Mouse (Mus musculus) forebrain, embryonic 11.5 days (tissue): ENCODE results near the gene Epo. TPM values are rescaled to one million over a fixed set of nuclear protein-coding genes. Genes with fewer than 3 reads are reported as not detected.

Source experiments
- ATAC-seq: fragments of 200-750 bp; cut with Nextera tagmentation; replicated peaks from 2 replicates; pipeline ENCODE4 v1.8.0; 2017; ENCODE audit warnings: moderate TSS enrichment; ENCODE audit not compliant: low FRiP score
- DNase-seq: peaks from one replicate; pipeline ENCODE4 v3.0.0-alpha.2; 2017; ENCODE audit warnings: low spot score
- H3K27ac ChIP-seq: fragments of 300-500 bp; sonication (generic); 2 replicates; pipeline ENCODE4 v1.5.1; 2014; ENCODE audit warnings: low read depth, low read length
- H3K27me3 ChIP-seq: fragments of 300-500 bp; sonication (generic); 2 replicates; pipeline ENCODE4 v1.6.1; 2014; ENCODE audit warnings: mild to moderate bottlenecking, low read length, mixed read lengths; ENCODE audit not compliant: control insufficient read depth, insufficient read depth
- H3K36me3 ChIP-seq: fragments of 300-500 bp; sonication (generic); 2 replicates; pipeline ENCODE4 v1.6.1; 2014; ENCODE audit warnings: mild to moderate bottlenecking, low read length, moderate library complexity, mixed read lengths; ENCODE audit not compliant: control insufficient read depth, insufficient read depth
- H3K4me1 ChIP-seq: fragments of 300-500 bp; sonication (generic); replicated peaks from 2 replicates; pipeline ENCODE4 v1.6.1; 2014; ENCODE audit warnings: low read length, mixed read lengths; ENCODE audit not compliant: control insufficient read depth, insufficient read depth
- H3K4me2 ChIP-seq: fragments of 300-500 bp; sonication (generic); 2 replicates; pipeline ENCODE4 v1.6.1; 2014; ENCODE audit warnings: low read depth, mild to moderate bottlenecking, low read length, moderate library complexity, mixed read lengths; ENCODE audit not compliant: severe bottlenecking
- H3K4me3 ChIP-seq: fragments of 300-500 bp; sonication (generic); 2 replicates; pipeline ENCODE4 v1.5.1; 2014; ENCODE audit warnings: low read depth, low read length
- H3K9ac ChIP-seq: fragments of 300-500 bp; sonication (generic); 2 replicates; pipeline ENCODE4 v1.6.1; 2014; ENCODE audit warnings: low read length
- H3K9me3 ChIP-seq: fragments of 300-500 bp; sonication (generic); 2 replicates; pipeline ENCODE4 v1.6.1; 2016; ENCODE audit warnings: low read length, mixed read lengths; ENCODE audit not compliant: control insufficient read depth
- WGBS: fragments of 180-500 bp; shearing (Covaris S2); extraction: QIAGEN DNeasy Blood & Tissue Kit; methylation state at CpG from one replicate; pipeline ENCODE4 v1.1.7; 2014; 5-methylcytosine and 5-hydroxymethylcytosine counted together
- polyA plus RNA-seq: library from polyadenylated mRNA; unstranded; fragments of >200 nt; fragmentation: Nextera tagmentation; extraction: Ambion mirVana; gene quantifications from 2 replicates; pipeline ENCODE4 v1.2.1, GENCODE M21; 2014

The Epo gene
- 0.40 and 0.84 TPM in 2 replicates for polyA plus RNA-seq

DNA sequence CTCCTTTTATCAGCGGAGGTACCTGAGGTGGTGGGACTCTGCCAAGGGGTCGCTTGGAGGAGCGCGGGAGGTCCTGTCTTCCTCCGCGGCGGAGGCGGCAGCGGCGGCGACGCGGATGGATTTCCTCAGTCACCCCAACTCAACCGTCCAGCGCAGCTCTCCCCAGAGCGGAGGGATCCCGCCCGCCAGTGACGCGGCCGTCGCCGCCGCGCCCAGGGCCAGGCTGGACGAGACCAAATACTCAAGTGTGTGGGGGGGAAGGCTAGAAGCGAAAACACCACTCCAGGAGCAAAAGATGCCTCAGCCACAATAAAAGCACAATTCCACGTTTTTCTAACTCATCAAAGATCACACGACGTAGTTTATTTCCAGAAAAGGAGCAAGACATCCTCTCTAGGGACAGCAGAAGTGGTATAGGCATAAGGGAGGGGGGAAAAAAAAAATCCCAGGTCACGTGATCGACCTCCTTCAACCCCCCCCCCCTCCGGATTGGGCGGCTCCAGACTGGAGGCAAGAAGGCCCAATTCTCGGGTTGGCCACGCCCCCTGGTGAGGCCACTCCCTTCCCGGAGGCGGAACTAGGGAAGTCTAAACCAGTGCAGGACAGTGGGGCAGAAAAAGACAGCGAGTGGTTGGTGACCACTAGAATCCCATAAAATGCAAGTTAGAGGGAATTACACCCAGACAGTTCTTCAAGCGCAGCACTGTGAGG lies at the start of gene Epo, which contains the start of gene Gnb2:
TSS of gene Epo (minus strand) at position 126 of the 711 bp plus-strand sequence.
TSS of gene Gnb2 (minus strand) at position 394 of the 711 bp plus-strand sequence.
- Histone ChIP-seq H3K4me3 (peak within 1 kb of the TSS; percentile 82), H3K36me3 (peaks cover 8% of the 10 kb centered on the region; the same call in 1 of the 2 replicates), H3K9ac (peak within 1 kb of the TSS; percentile 97), H3K27ac (peak within 1 kb of the TSS; percentile 95), H3K4me2 (peak within 1 kb of the TSS; percentile 98), H3K9me3 (no peaks in the 10 kb centered on the region), H3K4me1 (0 out of 2 replicates have a peak, but pooled peaks cover 7% of the 10 kb centered on the region), H3K27me3 (no peaks in the 10 kb centered on the region)
- ATAC-seq, result peak; percentile 70
- DNase-seq, result peak; percentile 99
- under 1% methylated on average over 40 of the region's 40 CpGs for WGBS

DNA sequence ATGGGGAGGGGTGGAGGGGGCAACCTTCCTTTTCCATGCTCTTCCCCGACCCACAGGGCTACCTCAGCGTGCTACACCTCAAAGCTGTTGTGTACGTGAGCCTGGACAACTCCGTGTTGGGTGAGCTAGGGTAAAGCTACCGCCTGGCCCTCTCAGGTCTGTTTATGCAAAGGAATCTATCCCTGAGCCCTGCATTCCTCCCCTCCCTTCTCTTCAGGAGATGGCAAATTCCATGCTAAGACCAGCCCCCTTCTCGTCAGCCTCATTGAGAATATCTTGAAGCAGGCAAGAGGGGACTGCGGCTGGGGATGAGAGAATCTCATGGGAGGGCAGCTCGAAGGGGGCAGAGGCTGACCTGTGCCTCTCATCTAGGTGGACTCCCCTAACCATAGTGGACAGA lies 49.7 kb upstream of the Epo start:
- ATAC-seq (no peak), DNase-seq (no peak)
- Histone ChIP-seq H3K27ac (no peak overlapping the region), H3K9ac (no peak overlapping the region), H3K36me3 (no peaks in the 10 kb centered on the region), H3K27me3 (peaks cover 3% of the 10 kb centered on the region; the same call in 1 of the 2 replicates), H3K4me2 (no peak overlapping the region), H3K4me1 (no peaks in the 10 kb centered on the region), H3K9me3 (no peaks in the 10 kb centered on the region), H3K4me3 (no peak overlapping the region)
- 42% methylated on average over 8 of the region's 8 CpGs for WGBS

DNA sequence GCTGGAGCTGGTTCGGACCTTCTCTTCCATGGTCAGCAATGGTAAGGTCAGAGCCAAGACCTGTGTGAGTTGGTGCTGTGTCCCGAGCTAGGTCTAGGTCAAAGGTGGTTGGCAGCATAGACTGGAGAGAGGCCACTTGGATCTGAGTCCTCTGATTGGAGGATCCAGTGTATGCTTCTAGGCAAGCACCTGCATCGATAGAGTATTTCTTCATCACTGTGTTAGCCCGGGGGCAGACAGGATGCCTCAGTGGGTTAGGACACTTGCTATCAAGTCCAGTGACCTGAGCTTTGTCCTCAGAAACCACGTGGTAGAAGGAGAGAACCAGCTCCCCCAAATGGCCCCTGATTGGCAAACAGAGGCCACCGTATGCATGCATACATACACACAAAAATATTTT lies 47.2 kb upstream of the Epo start:
- peaks cover 3% of the 10 kb centered on the region; the same call in 1 of the 2 replicates for H3K27me3 ChIP-seq
- no peak overlapping the region for H3K4me3 ChIP-seq
- H3K9me3 ChIP-seq, result no peaks in the 10 kb centered on the region
- 83% methylated on average over 6 of the region's 6 CpGs for WGBS
- no peak overlapping the region for H3K4me2 ChIP-seq
- no peaks in the 10 kb centered on the region for H3K4me1 ChIP-seq
- no peak overlapping the region for H3K9ac ChIP-seq
- no peak for ATAC-seq
- H3K27ac ChIP-seq, result no peak overlapping the region
- H3K36me3 ChIP-seq, result no peaks in the 10 kb centered on the region
- no peak for DNase-seq

DNA sequence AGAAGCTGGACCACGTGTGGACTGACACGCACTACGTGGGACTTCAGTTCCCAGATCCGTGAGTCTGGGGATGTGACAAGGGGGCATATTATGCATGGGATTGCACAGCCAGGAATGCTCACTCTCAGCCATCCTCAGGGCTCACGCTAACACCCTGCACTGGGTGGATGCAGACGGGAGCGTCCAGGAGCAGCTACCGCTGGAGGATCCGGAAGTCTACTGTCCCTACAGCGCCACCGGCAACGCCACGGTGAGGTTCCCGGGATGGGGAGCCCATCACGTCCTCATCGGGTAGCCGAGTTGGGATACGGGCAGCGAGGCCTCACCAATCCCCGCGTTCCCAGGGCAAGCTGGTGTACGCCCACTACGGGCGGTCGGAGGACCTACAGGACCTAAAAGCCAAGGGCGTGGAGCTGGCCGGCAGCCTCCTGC lies 41.4 kb upstream of the Epo start:
- Histone ChIP-seq H3K9ac (peak overlapping the region; percentile 30), H3K27me3 (no peaks in the 10 kb centered on the region), H3K36me3 (no peaks in the 10 kb centered on the region), H3K27ac (no peak overlapping the region), H3K4me2 (peak overlapping the region; percentile 43), H3K9me3 (no peaks in the 10 kb centered on the region), H3K4me3 (peak overlapping the region; percentile 5; the same call in 1 of the 2 replicates), H3K4me1 (no peaks in the 10 kb centered on the region; the same call in 1 of the 2 replicates)
- 5% methylated on average over 27 of the region's 27 CpGs for WGBS
- no peak for ATAC-seq
- DNase-seq, result peak; percentile 71

DNA sequence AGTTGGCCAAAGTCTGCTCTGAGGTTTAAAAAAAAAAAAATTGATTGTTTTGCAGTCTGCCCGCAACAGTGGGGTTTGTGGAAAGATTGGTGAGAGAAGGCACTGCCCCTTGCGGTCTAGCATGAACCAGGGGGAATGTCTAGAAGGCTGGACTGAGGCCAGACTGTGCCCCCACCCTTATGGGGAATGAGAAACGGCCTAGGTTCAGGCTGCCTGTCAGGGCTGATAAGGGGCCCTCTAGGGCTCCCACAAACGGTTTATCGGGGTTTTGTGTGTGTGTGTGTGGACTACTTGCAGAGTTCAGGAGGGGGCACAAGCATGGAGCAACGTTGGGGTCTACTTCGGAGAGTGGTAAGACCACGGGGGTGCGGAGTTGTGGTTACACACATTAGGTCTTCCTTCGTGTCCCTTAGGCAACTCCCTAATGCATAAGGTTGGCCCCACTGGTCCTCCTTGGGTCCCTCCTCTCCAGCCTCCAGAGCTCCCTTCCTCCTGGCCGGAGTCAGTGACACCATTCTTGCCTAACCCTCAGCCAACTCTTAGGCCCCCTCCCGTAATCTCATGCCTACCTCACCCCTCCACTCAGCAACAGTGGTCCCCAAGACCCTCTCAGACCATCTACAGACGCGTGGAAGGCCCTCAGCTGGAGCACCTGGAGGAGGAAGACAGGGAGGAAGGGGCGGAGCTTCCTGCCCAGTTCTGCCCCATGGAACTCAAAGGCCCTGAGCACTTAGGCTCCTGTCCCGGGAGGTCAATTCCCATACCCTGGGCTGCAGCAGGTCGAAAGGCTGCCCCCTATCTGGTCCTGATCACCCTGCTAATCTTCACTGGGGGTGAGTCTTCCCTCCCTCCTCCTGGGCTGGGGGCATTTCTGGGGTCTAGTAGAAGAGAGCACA lies 37.9 kb upstream of the Epo start:
- Histone ChIP-seq H3K4me3 (no peak overlapping the region), H3K27me3 (no peaks in the 10 kb centered on the region), H3K4me2 (no peak overlapping the region), H3K9me3 (no peaks in the 10 kb centered on the region), H3K4me1 (no peaks in the 10 kb centered on the region; the same call in 1 of the 2 replicates), H3K9ac (no peak overlapping the region), H3K27ac (no peak overlapping the region), H3K36me3 (no peaks in the 10 kb centered on the region)
- DNase-seq (no peak), ATAC-seq (no peak)
- WGBS, result 81% methylated on average over 17 of the region's 17 CpGs

DNA sequence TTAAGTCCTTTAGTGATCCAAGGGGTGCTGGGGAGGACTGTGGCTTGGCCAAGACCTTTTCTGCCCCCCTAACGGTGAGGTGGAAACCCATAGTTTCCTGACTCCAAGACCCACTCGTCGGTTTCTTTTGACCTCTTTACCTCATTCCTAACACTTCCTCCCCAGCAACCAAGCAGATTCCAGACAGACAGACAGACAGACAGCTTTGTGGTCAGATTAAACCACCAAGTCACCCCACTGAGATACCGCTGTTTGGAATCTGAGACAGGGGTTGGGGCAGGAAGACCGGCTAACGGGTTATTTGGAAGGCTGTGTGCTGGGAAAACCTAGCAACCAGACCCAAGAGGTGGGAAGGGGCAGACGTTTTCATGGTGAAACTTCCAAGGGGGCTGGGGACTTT lies 37.1 kb upstream of the Epo start:
- Histone ChIP-seq H3K27me3 (no peaks in the 10 kb centered on the region), H3K4me1 (no peaks in the 10 kb centered on the region; the same call in 1 of the 2 replicates), H3K27ac (no peak overlapping the region), H3K4me3 (no peak overlapping the region), H3K4me2 (no peak overlapping the region), H3K36me3 (no peaks in the 10 kb centered on the region), H3K9me3 (no peaks in the 10 kb centered on the region), H3K9ac (no peak overlapping the region)
- no peak for DNase-seq
- ATAC-seq, result no peak
- 65% methylated on average over 7 of the region's 7 CpGs for WGBS

DNA sequence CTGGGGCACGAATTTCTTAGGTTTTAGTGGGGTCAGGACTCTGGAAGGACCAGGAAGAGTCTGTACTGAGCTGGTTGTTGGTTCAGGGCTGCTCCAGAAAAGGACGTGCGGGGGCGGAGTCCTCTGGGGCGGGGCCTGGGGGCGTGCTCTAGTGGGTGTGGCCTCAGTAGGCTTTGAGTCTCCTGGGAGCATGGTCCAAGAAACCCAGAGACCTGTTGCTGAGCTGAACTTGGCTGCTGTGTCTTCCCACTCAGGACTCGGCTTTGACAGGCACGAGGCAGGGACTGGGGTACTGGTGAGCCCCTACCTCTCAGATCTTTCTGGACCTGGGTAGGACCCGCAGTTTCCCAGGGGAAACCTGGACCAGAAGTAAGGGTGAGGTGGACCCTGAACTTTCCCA lies 36.6 kb upstream of the Epo start, which contains the start of gene Tfr2:
TSS of gene Tfr2 (plus strand) at position 176 of the 400 bp plus-strand sequence.
- ATAC-seq (no peak), DNase-seq (peak; percentile 59)
- Histone ChIP-seq H3K4me2 (no peak within 1 kb of the TSS), H3K4me1 (no peaks in the 10 kb centered on the region; the same call in 1 of the 2 replicates), H3K27me3 (no peaks in the 10 kb centered on the region), H3K27ac (no peak within 1 kb of the TSS), H3K9me3 (no peaks in the 10 kb centered on the region), H3K4me3 (no peak within 1 kb of the TSS), H3K36me3 (no peaks in the 10 kb centered on the region), H3K9ac (no peak within 1 kb of the TSS)
- 34% methylated on average over 9 of the region's 9 CpGs for WGBS

DNA sequence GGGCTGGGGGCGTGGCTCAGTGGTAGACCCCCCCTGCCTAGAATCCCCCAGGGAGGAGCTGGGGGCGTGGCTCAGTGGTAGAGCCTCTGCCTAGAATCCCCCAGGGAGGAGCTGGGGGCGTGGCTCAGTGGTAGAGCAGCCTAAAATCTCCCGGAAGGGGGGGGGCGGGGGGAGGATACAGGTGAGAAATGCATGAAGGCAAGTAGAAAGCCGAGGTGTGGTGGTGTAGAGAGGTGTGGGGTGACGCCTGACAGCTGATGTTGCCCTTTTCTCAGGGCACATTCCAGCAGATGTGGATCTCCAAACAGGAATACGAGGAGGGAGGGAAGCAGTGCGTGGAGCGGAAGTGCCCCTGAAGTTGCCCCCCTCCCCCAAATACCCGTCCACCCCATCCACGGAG lies 36.0 kb upstream of the Epo start:
- no peak overlapping the region for H3K27ac ChIP-seq
- DNase-seq, result no peak
- WGBS, result 77% methylated on average over 12 of the region's 12 CpGs

More for the DNA sequence above, 36.0 kb upstream of the Epo start:
- ATAC-seq, result no peak
- H3K27me3 ChIP-seq, result no peaks in the 10 kb centered on the region
- no peaks in the 10 kb centered on the region for H3K9me3 ChIP-seq
- no peaks in the 10 kb centered on the region for H3K4me1 ChIP-seq
- no peak overlapping the region for H3K4me2 ChIP-seq
- no peak overlapping the region for H3K4me3 ChIP-seq
- H3K36me3 ChIP-seq, result no peaks in the 10 kb centered on the region
- H3K9ac ChIP-seq, result no peak overlapping the region
